Mouse (Mus musculus) myocyte (in vitro differentiated cells): ENCODE data around the gene Slc26a9.

Experiments
- CEBPB ChIP-seq: IDR thresholded peaks from 2 replicates; pipeline ENCODE4 v1.6.1; 2011; ENCODE audit warnings: mild to moderate bottlenecking, moderate library complexity; ENCODE audit not compliant: poor library complexity, insufficient read depth, severe bottlenecking
- POLR2A ChIP-seq: IDR thresholded peaks from one replicate; pipeline ENCODE4 v1.6.1; 2011; ENCODE audit warnings: low read depth, mild to moderate bottlenecking, control low read depth, moderate library complexity; ENCODE audit not compliant: insufficient read length
- POLR2AphosphoS2 ChIP-seq: IDR thresholded peaks from one replicate; pipeline ENCODE4 v1.6.1; 2011; ENCODE audit warnings: low read depth, control low read depth; ENCODE audit not compliant: insufficient read length
- TCF3 ChIP-seq: IDR thresholded peaks from one replicate; pipeline ENCODE4 v1.6.1; 2011; ENCODE audit warnings: low read depth, control low read depth; ENCODE audit not compliant: insufficient read length

DNA sequence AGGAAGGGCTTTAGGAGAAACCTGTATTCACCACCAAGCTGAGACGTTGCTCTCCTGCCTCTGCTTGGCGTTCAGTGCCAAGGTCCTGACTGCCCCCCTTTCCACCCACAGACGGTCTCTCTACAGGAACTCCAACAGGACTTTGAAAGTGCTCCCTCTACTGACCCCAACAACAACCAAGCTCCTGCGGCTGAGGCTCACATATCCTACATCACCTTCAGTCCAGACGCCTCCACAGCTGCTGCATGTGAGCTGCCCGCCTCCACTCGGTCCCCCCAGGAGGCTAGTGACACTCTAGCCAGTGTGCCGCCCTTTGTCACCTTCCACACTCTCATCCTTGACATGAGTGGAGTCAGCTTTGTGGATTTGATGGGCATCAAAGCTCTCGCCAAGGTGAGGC, 19.9 kb downstream of the Slc26a9 start:
- TF ChIP-seq POLR2A (no peak), CEBPB (no peak), POLR2AphosphoS2 (no peak), TCF3 (no peak)
